Mouse (Mus musculus): ENCODE measurements around the gene Spata16.

The Spata16 gene

GRCm38 (mm10) chr3:26968852-26969513, 331.6 kb downstream of the Spata16 start:
- DNase-seq (ENCODE audit: extremely low read depth, low read depth), result no peak

GRCm38 (mm10) chr3:26970529-26970928, 333.1 kb downstream of the Spata16 start:
- DNase-seq (ENCODE audit: extremely low read depth, low read depth), result no peak

GRCm38 (mm10) chr3:26971276-26971675, 333.9 kb downstream of the Spata16 start:
- DNase-seq (ENCODE audit: extremely low read depth, low read depth), result no peak

- DNase-seq (ENCODE audit: extremely low read depth, low read depth), result no peak
Measured at GRCm38 (mm10) chr3:26972105-26972504, 334.7 kb downstream of the Spata16 start.

- no peak for DNase-seq (ENCODE audit: extremely low read depth, low read depth)
Measured at GRCm38 (mm10) chr3:26979603-26980002, 342.2 kb downstream of the Spata16 start.

GRCm38 (mm10) chr3:26980371-26980770, 343.0 kb downstream of the Spata16 start:
- DNase-seq (ENCODE audit: extremely low read depth, low read depth), result no peak

GRCm38 (mm10) chr3:26981979-26982623, 344.7 kb downstream of the Spata16 start:
- DNase-seq (ENCODE audit: extremely low read depth, low read depth), result no peak

- DNase-seq (ENCODE audit: extremely low read depth, low read depth), result no peak
Measured at GRCm38 (mm10) chr3:26983749-26984148, 346.3 kb downstream of the Spata16 start.

GRCm38 (mm10) chr3:27006844-27007243, 369.4 kb downstream of the Spata16 start:
- DNase-seq (ENCODE audit: extremely low read depth, low read depth), result no peak

- DNase-seq (ENCODE audit: extremely low read depth, low read depth), result no peak
Measured at GRCm38 (mm10) chr3:27027957-27028356, 390.5 kb downstream of the Spata16 start.

- DNase-seq (ENCODE audit: extremely low read depth, low read depth), result no peak
Measured at GRCm38 (mm10) chr3:27028526-27028925, 391.1 kb downstream of the Spata16 start.

- DNase-seq (ENCODE audit: extremely low read depth, low read depth), result no peak
Measured at GRCm38 (mm10) chr3:27030067-27030857, 392.8 kb downstream of the Spata16 start.
